Mouse (Mus musculus): Measurements from ENCODE around the gene Btbd35f18. TPM values are rescaled to one million over a fixed set of nuclear protein-coding genes. Genes with fewer than 3 reads are reported as not detected.
"Not testable (repeated sequence)": the region's sequence is repeated elsewhere in the genome, so short reads cannot be mapped to it uniquely, and the experiment has no call there.

The Btbd35f18 gene
- not detected for total RNA-seq (2021)
- long read RNA-seq, experiment 1, result 0 reads
- long read RNA-seq, experiment 2, result 0 reads

GRCm38 (mm10) chrX:3699933-3700332 is at the start of gene Btbd35f18:
Gene Btbd35f18, plus strand, starts transcription at chrX:3700233.
- not testable (repeated sequence) for DNase-seq

Other genes with a start within 250 kb of the Btbd35f18 start
- not detected for gene Btbd35f10, start 52.7 kb downstream of the Btbd35f18 start, total RNA-seq (2021)